Mouse (Mus musculus) frontal cortex, adult (tissue): ENCODE data around the gene Olfr32.

Source experiments
- ATAC-seq: cut with Nextera tagmentation; 2 replicates; pipeline ENCODE4 v1.9.2; 2017; ENCODE audit warnings: mild to moderate bottlenecking, moderate library complexity, mixed read lengths; ENCODE audit not compliant: low TSS enrichment

Gene Olfr32

DNA sequence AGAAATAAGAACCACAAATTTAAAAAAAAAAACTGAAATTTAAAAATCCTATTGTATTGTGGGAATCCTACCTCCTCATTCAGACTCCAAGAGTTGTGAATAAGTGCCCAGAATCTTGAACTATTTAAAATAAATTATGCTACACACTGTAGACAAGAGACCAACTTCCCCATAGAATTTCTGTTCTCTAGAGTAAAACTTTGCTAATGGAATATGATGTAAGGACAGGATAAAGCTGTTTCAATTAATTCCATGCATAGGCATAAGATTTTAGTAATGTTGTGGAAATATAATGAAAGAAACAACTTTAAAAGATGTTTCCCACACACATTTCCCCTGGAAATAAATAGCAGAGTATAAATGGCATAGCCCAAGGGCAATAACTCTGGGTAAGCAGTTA, at the start of gene Olfr32:
Gene Olfr32, minus strand, starts transcription at position 101 of the 400 bp plus-strand sequence.
- no peak for ATAC-seq

DNA sequence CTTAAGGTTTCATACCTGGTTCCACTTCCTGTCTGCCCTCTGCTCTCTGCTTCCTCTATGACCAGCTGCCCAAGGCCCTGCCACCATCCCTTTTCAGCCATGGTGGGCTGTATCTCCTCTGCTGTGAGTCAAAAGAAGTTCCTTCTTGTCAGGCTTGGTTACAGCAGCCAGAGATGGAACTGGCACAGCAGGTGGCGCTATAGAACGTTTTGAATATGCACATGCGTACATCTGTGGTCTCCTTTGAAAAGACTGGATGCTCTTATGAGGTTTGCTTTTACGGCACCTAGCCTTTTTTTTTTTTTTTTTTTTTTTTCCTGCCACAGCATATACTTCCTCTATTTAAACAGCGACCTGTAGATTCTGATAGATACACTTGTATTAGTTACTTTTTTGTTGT, 45.0 kb upstream of the Olfr32 start:
- peak; percentile 36; the same call in 1 of the 2 replicates for ATAC-seq

DNA sequence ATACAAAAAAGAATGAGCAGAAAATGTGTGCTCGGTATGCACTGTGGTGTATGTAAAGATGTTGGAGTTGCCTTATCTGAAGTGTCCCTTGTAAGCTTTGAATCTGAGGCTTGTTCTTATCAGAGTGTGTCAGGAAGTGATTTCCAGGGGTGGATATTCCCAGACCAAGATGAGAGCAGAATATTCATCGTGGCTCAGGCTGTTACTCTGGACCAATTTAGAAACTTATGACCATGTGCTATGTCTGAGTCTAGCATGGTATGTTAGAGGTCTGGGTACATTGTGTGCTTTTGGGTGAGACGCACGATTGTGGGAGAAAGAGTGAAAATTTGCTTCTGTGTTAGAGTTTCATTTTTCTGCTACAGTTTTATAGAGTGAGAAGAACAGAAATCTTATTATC, 44.0 kb upstream of the Olfr32 start:
- peak; percentile 84 for ATAC-seq

DNA sequence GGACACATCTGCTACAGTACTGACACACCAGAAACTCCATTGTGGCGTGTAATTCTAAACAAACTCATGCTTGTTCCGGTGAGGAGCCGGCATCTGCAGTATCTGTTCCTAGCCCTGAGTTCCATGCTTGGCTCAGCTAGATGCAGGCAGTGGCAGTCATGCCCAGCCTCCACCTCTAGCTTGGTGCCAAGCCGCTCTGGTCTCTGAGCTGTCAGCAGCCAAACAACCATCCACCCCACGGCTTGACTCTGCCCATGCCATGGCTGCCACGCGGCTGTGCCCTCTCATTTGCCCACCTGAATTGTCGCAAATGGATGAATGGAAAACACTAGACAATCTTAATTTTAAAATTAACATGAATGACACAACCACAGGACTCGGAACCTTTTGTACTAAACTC, 11.8 kb upstream of the Olfr32 start:
- no peak for ATAC-seq

DNA sequence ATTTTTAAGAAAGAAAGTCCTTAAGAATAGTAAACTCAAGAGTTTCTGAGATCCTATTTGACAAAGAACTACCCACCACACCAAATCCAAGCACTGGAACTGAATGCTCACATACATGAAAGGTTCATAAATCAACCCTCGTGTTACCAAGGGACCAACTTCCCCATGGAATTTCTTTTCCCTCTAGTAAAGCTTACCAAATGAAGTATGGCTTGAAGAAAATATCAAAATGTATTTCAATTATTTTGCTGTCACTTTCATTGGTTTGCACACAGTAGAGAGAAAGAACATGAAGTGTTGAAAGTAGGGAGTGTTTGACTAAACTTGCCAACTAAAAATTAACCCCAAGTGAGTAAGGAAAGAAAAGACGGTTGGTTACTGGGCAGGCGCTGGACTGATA, 10.9 kb upstream of the Olfr32 start, which contains the start of gene Olfr1270:
Gene Olfr1270, minus strand, starts transcription at position 101 of the 400 bp plus-strand sequence.
- no peak for ATAC-seq

DNA sequence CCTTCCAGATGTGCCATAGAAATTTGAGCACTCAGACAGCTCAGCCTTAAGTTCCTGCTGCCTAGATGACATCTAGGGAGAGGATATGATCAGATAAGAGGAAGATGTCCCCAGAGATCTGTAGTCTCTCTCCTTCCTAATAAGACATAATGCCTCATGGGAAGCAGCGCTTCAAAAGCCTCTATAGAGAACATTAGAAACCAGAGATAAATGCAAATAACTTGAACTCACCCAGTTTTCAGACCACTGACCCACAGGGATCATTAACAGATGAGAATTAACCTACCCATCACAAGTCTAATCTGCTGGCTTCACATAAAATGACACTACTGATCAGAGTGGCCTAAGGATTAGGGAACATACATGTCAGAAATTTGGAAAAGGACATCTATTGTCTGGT, 20.8 kb downstream of the Olfr32 start, which contains the start of gene Olfr1269:
Gene Olfr1269, minus strand, starts transcription at position 101 of the 400 bp plus-strand sequence.
- no peak for ATAC-seq
